Mouse (Mus musculus) right cerebral cortex, postnatal 10 days (tissue): ENCODE results near the gene Ech1.

Source experiments
- DNase-seq, 2 experiments: peaks; one replicate each; pipeline ENCODE4 v3.0.0; 2021; ENCODE audit warnings: low spot score in 2 of 2

Gene Ech1

DNA sequence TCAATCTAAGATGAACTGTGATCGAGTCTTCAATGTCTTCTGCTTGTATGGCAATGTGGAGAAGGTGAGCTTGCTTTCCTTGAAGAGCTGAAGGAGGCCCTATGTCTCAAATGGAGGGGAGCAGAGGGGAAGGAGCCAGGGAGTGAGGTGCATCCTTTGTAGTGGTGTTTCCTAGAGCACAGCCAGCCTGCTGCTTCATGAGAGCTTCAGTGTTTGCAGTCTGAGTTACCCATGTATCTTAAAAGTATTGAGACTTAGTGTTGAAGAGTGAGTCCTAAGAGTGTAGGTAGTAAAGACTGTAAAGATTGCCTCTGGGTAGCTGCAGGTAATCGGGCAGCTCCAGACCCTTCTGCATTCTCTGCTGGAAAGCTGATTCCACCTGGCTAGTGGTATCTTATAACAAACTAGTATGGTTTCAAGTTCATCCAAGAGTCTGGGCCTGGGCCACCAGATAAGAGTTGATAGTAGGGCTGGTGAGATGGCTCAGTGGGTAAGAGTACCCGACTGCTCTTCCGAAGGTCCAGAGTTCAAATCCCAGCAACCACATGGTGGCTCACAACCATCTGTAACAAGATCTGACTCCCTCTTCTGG lies 6.1 kb upstream of the Ech1 start:
- DNase-seq = no peak

DNA sequence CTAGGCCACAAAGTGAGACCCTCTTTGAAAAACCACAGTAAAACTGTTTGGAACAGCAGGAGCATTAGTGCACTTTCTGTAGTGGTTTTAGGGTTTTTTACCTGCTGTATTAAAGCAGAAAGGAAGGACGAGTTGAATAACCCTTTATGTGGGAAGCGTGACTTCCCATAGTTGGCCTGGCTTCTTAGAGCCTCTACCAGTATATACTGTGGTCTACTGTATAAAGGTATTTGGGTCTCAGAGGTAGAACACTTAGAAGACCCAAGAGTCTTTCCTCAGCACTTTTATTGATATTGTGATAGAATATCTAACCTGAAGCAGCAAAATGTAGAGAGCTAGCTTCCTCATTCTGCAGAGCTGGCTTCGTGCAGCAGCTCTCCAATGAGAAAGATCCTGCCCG lies 5.4 kb upstream of the Ech1 start:
- DNase-seq = no peak

DNA sequence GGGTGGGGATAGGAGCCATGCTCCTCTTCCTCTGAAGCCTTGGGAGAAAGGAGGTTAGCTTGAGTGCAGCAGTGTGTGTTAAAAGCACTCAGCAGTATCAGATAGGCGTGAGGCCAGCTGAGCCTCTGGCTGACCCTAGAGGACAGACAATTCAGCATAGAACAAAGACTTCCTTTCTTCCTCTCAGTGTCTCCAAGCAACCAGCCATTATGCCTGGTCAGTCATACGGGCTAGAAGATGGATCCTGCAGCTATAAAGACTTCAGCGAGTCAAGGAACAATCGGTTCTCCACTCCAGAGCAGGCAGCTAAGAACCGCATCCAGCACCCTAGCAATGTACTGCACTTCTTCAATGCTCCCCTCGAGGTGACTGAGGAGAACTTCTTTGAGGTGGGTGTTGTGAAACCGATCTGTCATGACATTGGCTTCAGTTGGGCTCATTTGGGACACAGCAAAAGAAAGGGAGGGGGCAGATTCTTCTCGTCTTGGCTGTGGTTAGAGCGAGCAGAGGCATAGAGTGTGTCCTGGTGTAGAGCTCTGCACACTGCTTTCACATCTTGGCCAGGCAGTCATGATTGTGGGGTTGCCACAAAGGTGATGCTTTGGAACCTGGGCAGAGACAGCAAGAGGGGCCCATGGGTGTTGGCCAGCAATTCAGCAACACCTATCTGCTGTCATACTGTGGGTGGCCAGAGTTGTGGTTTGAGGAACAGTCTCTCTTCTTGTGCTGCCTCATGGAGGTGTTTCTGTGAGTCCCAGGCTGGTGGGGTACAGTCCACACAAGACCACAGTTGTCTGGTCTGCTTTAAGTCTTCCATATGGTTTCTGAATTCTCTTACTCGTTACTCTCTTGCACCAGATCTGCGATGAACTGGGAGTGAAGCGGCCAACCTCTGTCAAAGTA lies 4.4 kb upstream of the Ech1 start:
- DNase-seq = peak in 1 of 2 experiments; percentile 21

DNA sequence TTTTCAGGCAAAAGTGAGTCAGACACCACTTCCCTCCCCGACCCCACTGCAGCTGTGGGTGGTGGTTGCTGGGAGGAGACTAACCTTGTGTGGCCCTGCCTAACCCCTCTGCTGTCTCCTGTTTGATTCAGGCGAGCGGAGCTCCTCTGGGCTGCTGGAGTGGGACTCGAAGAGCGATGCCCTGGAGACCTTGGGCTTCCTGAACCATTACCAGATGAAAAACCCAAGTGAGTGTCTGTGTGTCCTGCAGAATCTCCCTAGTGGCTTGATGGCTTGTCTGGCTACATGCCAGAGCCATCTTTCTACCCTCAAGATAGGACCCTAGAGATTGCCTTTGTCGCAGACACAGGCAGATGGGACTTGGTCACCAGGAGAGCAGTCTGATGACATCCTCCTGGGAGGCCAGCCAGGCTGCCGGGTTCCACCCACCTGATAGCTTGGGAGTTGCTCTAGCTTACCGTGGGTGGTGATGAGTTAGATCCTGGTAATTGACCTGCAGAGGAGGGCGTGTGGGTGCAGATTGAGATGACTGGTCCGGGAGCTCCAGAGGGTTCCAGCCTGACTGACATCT lies 3.7 kb upstream of the Ech1 start:
- peak; percentile 47 to 62 for DNase-seq

DNA sequence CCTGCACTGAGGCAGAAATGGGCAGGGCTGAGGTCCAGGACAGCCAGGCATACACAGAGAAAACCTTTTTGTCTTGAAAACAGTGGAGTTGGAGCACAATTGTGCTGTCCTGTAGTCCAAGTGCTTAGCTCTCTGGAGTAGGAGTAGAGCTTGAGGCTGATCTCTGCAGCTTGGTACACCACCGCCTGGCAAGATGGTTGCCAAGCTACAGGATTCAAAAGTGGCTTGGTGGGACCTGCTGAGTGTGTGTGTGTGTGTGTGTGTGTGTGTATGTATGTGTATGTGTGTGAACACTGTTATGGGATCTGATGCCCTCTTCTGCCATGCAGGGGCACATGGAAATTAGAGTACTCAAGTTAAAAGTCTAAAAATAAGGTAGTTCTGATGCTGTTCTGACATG lies 2.5 kb upstream of the Ech1 start:
- peak in 1 of 2 experiments; percentile 39 for DNase-seq

DNA sequence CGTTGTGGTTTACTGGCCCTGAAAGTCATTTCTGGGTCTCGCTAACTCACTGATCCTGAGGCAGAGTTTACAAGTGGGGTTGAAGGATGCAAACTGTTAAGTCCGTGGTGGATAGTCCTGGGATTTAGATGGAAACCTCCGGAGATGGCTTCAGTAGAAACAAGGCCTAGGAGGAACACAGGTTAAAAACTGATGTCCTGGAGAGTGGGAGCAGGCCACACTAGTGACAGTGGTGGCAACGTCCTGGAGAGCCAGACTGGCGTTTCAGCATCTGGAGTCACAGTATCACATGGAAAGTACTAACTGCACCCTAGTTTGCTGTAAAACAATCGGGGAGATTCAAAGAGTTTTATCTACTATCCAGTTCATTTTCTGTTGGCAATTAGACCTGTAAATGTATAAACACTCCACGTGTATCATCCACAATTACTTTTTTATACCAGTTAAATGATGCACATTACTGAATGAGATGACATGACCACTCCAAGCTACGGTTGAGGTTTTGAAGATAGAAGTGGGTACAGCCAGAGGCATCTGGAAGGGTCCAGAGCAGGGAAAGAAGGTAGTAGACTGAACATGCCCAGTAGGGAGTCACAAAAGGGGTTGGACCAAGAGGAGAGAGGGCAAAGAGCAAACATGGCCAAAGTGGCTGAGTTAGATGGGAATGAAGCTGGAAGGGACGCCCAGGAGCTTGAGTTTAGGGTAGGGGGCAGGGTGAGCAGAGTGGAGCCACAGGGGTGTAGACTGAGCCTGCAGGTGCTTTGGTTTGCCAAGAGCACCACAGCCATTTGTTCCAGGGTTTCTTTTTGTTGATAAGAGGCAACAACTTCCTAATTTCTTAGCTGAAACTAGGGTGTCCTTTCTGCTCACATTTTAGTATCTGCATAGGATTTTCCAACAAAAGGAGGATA lies 1.8 kb upstream of the Ech1 start:
- DNase-seq = no peak

DNA sequence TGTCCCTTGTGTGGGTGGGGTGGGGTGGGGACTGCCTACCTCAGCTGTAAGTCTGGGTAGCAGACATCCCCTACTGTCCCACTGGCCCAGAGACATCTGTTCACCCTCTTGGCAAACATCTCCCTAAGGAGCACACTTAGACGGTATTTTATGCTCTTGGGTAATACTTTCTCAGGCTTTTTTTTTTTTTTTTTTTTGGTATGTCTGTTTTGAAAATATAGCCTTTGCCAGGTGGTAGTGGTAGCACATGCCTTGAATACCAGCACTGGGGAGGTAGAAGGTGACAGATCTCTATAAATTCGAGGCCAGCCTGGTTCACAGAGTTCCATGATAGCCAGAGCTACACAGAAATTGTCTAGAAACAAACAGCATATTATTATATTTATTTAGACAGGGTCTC lies 1.1 kb upstream of the Ech1 start:
- DNase-seq = no peak

DNA sequence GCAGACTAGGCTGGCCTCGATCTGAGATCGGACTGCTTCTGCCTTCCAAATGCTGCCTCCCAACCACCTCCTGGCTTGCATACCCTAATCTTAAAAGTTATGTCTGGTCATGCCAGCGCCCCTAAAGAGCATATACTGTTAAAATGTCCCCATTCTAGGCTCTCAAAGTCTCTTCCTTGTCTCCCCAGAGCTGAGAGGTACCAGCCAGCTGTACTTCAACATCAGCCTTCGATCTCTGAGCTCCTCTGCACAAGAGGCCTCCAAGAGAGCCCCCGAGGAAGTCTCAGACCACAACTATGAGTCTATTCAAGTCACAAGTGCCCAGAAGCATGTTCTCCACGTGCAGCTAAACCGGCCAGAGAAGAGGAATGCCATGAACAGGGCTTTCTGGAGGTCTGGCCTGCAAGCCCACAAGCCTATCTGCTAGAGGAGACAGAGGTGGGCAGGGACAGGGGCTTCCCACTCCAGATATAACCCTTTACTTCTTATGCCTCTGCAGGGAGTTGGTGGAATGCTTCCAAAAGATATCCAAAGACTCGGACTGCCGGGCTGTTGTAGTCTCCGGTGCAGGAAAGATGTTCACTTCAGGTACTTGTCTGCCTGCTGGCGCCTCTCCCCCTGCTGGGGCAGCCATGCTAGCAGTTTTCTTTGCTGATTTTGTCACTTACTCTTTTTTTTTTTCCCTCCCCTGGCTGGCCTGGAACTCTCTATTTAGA lies 827 bp downstream of the Ech1 start:
- peak in 1 of 2 experiments; percentile 38 for DNase-seq

DNA sequence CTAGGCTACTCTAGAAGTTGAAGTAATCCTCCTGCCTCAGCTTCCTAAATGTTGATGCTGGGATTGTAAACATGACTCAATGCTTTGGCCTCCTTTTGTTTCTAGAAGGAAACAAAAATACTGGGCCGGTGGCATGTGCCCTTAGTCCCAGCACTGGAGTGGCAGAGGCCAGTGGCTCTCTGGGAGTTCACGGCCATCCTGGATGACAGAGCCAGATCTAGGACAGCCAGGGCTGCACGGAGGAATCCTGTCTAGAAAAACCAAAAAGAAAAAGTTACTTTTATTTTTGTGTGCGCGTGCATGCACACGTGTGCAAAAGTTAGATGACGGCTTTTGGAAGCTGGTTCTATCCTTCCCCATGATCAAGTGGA lies 1.4 kb downstream of the Ech1 start:
- DNase-seq = no peak

DNA sequence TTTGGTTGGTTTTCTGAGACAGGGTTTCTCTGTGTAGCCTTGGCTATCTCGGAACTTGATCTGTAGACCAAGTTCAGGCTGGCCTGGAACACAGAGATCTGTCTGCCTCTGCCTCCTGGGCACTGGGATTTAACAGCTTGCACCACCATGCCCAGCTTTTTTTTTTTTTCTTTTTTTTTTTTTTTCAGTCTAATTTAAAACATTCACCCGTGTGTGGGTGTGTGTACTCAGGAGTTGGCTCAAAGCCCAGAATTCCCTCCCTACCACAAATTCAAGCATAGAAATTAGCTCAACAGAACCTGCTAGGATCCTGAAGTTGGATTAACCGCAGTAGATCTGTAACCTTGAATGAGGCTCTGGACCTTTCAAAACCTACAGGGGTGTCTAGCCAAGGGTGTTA lies 2.3 kb downstream of the Ech1 start:
- DNase-seq = peak; percentile 81 to 88

DNA sequence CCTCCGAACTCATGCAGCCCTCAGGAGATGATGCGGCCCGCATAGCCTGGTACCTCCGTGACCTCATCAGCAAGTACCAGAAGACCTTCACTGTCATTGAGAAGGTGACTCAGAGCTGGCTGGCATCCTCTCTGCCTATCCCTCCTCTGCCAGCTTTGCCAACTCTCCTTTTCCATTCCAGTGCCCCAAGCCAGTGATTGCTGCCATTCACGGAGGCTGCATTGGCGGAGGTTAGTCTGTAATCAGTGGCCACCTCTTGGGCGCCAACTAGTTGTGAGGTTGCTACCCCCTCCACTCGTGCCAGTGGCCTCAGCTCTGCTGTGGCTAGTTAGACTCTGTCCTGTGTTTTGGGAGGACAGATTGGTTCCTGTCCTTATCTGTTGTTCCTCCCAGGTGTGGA lies 4.8 kb downstream of the Ech1 start:
- DNase-seq = no peak

DNA sequence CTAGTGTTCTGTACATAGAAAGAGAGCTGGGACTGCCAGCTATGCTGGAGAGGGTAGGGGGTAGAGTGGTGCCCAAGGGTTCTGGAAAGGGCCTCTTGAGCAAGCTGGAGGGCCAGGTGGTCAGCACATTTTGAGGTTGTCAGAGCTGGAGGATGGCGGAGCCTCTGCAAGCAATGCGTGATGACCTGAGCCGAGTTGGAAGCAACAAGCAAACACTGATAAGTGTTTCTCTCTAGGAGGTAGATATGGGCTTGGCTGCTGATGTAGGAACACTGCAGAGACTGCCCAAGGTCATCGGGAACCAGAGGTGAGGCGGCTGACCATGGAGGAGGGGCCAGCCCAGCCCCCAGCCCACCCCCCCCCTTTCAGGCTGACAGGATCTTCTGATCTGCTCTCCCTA lies 6.0 kb downstream of the Ech1 start:
- no peak for DNase-seq

DNA sequence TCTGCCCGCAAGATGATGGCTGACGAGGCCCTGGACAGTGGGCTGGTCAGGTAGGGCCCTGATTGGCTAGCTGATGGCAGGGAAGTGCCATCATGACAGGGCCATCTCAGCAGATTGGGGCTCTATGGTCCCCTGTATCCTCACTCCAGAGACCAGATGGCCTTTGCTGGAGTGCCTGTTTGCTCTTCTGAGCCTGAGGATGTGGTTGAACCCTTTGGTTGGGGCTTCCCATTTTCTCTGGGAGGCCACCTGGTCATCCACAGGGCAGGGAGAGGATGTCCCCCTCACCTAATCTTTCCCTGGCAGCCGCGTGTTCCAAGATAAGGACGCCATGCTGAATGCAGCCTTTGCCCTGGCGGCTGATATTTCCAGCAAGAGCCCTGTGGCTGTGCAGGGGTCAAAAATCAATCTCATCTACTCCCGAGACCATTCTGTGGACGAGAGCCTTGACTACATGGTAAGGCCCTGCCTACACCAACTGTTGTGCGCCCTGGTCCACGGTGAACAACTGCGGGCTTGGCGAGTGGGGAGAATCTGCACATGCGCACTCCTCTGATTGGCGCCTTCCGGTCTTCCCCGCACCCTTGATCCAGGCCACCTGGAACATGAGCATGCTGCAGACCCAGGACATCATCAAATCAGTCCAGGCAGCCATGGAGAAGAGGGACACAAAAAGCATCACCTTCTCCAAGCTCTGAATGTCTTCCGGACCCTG lies 6.6 kb downstream of the Ech1 start:
- no peak for DNase-seq

DNA sequence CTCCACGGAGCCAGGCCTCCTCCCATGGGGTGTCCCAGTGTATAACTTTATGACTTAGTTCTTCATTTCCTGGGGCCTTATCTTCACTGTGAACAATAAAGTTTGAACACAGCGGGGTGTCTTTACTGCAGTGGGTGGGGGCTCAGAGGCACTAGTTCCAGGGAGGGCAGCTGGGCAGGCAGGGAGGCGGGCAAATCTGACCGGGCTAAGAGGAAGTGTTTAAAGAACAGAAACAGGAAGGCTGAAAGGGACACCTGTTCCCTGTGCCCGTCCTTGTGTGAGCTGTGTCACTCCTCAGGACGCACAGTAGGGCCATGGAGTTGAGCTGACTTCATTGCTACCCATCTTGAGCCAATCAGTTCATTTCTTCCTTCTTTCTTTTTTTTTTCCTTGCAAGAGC lies 7.1 kb downstream of the Ech1 start:
- no peak for DNase-seq

DNA sequence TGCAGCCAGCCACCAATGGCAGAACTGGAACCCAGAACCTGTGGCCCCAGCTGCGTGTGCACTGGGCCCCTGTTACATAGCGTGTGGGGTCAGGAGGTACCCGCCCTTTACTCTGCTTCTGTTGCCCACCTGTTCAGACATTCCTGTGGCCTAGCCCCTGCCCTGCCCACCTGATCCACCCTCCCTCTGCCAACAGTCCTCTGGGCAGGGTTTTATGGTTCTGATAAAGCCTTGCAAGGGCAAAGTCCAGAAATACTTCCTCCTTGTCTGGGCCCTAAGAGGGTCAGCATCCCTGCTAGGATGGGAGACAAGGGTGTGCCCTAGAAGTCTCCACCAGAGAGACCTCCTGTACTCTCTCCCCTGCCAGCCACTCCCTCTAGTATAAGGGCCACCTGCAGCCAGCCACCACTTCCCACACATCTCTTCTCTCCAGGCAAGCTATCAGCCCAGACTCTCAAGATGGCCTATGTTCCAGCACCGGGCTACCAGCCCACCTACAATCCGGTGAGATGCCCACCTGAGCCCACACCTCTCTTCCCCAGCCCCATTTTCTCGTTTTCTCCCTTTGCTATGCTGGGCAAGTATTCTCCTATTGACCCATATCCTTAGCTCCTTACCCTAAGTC lies 8.8 kb downstream of the Ech1 start, which contains the start of gene Lgals4:
Gene Lgals4, plus strand, starts transcription at position 132 of the 625 bp plus-strand sequence.
- DNase-seq = no peak

DNA sequence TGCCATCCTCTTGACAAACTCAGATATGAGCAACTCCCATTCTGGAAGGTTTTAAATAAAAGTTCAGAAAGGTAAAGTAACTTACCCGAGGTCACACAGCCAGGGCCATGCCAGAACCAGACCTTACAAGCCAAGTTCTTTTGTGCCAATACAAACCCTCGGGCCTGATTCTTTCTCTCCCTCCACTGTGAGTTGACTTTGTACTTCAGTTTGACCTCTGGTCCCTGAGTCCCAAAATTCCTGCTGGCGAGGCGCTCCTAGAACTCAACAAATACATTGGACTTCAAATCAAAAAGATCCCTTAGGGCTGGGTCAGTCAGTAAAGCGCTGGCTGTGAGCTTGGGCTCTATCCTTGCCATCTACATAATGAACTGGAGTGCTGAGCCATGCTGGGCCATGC lies 11.9 kb downstream of the Ech1 start:
- DNase-seq = no peak

DNA sequence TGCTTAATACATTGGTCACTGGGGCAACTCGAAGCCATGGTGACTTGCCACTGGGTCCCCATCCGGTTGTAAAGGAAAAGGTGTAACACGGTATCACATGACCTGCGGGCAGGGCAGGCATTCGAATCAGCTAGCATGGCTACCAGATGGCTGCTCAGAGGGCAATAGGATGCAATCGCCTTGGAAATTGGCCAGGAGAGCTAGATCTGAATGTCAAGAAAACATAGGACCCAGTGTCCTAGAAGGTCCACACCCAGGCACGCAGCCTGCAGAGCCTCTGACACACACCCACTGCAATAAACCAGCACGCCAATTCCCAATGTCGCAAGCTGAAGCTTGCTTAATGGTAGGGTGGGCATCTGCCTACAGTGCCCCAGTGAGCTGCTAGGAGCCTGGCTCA lies 13.3 kb downstream of the Ech1 start:
- no peak for DNase-seq

DNA sequence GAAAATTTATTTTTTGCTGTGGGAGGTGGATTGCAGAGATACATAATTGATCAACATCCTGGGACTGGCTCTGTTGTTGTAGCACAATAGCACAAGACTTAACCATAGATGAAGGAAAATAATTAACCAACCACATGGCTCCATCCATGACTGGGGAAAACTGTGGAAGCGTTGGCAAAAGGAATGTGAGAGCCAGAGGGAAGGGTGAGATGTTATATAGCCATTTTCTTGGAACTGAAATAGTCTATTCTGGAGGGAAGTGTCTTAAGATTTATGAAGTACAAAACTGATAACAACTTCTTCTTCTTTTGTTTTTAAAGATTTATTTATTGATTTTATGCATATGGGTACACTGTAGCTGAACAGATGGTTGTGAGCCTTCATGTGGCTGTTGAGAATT lies 22.3 kb downstream of the Ech1 start:
- DNase-seq = no peak

DNA sequence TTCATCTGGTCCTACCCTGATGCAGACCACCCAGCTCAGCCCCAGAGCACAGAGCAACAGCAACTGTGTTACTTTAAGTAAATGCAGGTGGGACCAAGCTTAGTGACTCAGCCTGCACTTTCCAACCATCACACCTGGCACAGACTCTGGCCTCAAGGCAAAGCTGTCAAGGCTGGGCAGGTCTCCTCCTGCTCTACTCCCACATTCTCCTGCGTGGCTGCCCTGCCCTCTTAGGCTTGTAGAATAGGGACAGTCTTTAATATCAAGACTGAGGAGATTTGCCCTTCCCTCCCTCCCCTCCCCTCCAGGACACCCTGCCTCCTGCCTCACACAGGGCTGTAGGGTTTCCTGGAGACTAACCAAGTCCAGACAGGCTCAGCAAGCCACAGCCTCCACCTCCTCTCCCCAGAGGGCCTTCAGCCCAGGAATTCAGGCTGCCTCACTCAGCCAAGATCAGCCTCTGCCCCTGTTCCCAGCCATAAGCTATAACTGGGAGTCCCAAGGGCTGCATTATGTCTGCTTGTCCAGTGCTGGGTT lies 24.8 kb downstream of the Ech1 start:
- DNase-seq = no peak

DNA sequence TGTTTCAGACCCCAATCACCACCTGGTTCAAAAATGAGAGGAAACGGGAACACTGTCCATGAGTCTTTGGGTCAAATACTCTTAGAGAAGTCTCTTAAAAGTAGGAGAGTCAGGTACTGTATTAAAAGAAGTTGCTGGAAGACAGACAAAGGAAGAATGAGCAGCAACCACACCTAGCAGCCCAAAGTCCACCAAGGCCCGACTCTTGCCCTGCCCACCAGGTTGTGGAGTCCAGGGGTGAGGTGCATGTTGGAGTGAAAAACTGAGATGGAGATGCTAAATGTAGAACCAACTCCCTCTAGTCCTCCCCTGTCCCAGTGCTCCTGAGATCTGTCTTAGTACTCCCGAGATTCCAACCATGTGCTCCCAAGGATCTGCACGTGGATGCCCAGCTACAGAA lies 25.6 kb downstream of the Ech1 start:
- DNase-seq = no peak
